Mouse (Mus musculus) kidney, adult 8-10 months (tissue): ENCODE results near the gene Prr15.

Experiments
- DNase-seq, 2 experiments: peaks; one replicate each; pipeline ENCODE4 v3.0.0; 2022

Prr15 gene

DNA sequence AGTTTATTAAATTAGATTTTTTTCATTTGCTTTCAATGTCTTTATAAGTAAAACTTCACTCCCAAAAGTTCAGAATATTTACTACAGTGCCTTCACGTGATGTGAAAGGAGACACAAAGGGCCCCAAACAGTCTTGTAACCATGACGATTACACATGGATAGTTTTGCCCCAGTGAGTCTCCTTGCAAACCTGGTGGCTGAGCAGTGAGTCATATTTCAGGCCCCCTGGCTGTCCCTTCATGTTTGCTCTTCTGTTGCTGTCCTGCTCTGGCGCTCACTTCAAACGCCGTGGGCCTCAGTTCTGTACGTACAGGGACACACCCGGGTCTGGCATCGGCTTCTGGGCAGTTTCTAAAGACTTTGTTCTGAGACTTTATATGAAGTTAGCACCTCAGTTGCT, 6.6 kb downstream of the Prr15 start:
- no peak for DNase-seq

DNA sequence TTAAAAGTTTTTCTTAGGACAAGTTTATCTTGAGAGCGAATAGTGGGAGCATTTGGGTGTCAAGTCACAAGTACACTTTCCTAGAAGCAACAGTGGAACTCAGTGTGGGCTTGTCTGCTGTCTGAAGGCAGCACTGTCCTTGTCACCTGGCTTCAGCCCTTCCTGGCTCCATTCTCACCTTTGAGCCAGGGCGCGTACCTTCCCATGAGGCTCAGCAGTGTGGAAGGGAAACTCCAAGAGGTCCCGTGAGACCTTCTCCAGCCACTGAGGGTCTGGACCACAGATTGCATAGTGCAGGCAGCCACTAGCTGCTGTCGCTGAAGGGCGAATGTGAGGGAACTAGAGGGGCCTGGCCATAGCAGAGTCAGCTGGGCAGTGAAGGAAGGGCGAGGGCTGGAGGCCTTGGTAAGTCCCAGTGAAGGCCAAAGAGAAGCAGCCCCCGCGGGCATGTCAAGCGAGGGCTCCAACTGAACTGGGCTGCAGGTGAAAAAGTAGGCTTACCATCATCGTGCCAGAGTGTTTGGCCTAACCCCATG, 7.5 kb downstream of the Prr15 start:
- no peak for DNase-seq

DNA sequence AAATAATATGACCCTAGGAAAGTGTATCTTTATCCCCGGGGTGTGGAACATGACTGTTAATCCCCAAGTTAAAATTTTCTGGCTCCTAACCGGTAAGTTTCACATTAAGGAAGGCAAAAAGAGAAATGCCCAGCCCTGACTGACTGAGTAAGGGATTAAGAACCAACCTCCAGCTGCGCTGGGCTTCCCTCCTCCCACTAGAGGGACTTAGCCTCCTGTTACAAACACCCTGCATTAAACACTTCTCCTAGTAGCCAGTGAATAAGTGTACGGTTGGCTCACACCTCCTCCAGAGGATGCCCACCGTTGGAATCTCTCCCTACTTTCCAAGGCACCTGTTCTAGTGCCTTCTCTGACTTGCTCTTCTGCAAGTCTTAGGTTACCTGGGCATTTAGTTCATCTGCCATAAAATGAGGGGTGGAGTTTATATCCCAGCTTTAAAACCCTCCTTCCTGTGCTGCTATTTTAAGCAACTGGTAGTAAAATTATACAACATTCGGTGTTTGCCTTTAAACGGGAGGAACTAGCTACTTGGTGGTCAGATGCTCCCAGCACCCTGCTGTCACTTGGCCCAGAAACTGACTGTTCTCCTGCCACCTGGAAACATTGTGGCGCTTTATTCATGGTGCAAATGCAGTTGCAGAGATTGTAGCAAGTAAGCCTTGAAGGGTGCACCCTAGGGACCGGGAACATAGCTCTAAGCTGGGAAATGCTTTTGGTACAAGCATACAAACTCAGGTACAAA, 8.2 kb downstream of the Prr15 start:
- peak; percentile 71 to 73 for DNase-seq

DNA sequence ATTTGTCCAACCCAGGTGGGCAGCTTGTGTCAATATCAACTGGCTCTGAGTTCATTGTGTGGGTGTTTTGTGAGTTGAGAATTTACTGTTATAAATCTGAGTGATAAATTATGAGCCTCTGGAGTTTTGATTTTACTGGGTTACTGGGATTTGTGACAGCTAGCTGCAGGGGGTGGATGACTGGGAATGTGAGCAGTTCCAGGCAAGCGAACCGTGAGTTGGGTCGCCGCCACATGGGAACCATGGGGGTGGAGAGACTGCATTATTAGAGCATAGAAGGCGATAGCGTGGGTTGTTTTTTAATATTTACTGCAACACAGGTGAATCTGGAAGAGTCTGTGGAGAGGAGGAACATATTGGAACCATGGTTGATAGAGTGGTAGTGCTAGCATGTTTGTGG, 11.7 kb downstream of the Prr15 start:
- no peak for DNase-seq

DNA sequence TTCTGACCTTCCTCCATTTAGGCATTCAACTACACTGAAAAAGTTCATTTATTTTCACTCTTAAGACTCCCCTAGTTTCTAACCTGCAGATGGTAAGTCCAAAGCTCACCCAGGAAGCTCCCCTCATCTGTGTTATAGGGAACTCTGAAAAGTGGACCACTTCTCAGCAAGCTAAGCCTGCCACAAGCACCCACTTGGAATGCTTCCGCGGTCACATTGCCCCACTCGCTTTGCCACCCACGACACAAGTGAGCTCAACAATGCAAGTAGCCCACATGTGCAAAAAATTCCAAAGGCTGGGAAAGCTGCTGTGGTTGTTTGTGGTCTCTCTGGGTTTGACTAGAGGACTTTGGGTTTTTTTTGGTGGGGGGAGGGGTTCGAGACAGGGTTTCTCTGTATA, 15.5 kb downstream of the Prr15 start:
- DNase-seq, result no peak

DNA sequence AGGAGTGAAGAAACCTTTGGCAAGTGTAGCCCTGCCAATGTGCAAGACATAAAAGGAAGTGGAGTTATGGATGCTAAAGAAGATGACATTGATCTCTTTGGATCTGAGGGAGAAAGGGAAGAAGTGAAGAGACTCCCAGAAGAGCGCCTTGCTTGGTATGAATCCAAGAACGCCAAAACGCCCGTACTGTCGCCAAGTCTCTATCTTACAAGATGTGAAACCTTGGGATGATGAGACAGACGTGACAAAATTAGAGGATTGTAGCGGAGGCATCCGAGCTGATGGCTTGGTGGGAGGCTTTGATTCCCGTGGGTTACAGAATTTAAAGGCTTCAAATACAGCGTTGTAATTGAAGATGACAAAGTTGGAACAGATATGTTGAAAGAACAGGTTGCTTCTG, 16.6 kb downstream of the Prr15 start:
- DNase-seq, result no peak

DNA sequence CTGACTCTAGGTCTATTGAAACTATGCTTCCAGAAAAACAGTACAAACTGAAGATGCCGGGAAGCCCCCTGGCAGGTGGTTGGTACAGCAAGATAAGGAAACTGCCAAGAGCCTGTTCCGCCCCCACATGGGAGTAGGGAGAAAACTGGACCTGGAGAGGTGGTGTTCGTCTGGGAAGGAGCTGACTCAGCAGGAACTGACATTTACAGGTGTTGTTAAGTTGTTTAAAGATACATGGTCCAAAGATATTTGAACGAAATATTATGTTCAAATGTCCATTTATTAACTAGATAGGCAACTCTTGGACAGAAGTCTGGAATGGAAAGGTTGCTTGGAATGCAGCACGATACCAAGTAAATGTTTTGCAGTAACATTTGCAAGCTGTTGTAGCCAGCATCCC, 26.2 kb downstream of the Prr15 start:
- no peak for DNase-seq

DNA sequence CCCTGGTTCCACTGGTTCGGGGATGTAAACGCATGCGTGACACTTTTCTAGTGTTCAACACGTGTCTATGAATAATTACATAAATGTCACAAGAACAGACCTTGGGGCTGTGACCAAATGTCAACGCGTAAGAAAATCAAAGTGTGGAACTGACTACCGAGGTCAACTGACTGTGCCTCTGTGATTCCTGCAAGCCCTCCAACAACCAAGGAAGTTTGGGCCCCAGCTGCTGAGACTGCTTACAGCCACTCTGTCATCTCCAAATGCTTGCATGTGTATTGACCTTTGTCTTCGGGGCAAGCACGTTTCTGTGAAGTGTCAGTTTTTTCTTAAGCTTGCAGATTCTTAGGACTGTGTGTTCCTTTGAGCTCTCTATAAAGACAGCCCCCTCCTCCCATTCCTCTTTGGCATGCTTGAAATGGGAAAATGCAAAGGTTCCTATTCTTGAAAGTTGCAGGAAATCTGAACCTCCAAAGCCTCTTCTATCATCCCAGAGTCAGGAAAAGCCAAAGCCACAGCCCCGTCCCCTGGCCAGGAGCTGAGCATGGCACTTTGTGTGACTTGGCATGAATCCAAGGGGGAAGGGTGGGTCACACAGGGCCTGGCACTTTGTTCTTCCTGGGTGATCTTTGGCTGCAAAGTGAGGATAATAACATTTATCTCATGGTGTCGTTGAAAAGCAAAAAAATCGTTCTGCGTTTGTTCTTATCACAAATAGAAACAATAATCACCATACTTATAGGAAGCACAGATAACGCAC, 27.5 kb downstream of the Prr15 start:
- DNase-seq, result peak in 1 of 2 experiments; percentile 52

DNA sequence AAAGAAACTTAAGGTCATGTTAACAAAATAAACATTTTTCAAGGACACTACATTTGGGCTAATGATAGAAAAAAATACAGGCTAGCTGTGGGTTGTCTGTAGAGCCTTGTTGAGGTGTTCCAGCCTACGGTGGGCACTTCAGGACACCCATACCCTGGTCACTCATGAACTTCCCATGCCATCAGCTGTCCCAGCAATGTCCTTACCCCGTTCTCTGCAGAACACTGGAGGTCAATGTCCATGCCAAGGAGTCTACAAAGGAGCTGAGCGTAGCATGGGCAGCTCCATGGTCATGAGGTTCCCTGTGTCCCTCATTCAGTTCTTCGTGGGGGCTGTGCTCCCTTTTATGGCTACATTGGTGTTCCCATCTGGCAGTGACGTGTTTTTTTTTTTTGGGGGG, 28.1 kb downstream of the Prr15 start:
- no peak for DNase-seq

DNA sequence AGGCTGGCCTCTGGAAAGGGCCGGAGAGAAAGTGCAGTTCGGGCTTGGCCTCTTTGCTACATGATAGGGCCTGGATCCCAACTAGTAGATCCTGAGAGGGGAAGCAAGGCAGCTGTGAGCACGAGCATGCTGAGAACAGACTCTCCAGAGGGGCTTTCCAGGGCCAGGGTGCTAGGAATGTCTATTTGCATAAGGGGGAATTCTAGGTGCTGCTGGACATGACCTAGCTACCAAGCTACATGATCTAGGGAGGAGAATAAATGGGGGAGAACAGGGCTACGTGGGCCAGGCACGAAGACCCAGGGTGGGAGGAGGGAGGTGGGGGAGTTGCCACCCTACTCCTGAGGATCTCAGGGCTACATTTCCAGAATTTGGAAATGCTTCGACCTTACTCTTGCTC, 30.0 kb downstream of the Prr15 start:
- DNase-seq, result no peak

DNA sequence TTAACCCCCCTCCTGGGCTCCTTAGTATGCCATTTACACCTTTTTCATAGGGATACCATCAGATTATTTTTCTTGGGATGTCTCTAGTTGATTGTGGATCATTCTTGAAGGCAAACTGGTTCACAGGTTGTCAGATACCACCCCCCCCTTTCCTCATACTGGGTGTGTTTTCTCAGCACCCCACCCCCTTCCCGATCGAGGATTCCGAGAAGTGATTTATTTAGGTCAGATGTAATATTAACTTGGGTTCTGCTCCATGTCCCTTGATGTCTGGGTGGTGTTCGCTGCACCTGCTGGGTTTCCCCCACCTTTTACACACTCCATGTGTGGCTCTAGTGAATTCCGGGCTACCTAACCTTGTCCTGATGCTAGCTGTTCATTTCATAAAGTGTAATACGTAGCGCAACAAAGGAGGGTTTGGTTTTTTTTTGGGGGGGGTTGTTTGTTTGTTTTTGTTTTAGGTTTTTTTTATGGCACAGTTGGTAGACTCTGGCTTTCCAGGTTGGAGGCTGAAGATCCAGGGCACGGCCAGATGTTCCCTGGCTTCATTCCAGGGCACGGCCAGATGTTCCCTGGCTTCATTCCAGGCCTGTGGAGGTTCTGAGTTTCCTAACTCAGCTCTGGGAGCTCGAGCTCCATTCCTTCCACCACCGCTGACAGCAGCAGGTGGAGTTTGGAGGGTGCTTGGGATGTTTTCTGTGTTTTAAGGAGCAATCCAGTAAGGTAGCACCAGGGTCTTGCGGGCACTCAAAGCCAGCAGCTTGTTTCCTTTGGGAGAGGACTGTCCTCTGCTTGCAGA, 37.1 kb downstream of the Prr15 start:
- DNase-seq, result peak in 1 of 2 experiments; percentile 26

DNA sequence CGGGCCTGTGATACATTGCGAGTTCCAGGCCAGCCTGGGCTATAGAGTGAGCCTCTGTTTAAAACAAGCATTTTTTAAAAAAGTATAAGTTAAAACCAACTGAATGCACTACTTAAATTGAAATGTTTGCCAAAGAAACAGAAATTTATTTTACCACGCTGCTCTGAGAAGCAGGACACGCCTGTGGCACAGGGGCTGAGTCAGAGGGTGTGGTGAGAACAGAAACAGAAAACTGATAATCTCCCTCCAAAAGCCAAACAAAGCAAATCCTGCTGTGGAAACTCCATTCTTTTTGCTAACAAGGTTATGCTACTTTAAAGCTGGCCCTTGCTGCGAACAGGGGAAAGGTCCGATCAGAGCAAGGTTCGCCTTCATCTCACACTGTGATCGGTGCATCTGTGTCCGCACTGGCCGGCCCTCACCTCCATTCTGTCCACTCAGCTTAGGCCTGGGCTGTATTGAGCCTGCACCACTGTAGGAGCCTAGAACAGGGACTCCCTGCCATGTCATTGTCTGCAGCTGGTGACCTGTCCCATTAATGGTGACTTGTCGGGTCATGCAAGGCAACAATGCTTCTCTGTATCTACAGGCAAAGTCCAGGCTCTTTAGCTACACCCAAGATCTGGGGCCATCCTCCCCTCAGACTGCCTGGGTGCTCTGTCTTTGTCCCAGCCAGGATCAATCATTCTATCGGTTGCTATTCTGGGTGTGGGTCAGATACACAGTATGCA, 38.9 kb downstream of the Prr15 start:
- DNase-seq, result no peak

DNA sequence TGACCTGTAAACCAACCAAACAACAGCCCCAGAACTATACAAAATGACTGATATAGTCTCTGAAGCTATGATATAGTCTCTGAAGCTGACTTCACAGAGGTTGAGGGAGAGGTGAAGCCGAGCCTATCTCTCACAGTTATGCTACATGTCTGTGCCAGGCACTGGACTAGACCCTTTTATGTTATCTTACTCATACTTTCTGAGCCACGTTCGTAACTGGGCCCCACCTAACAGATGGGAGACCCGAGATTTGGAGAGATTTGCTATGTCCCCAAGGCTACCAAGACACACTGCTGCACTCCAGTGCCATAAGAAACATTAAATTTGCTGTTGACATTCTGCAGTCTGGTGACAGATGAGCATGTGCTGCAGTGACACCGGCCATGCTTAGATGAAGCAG, 41.0 kb downstream of the Prr15 start:
- no peak for DNase-seq

DNA sequence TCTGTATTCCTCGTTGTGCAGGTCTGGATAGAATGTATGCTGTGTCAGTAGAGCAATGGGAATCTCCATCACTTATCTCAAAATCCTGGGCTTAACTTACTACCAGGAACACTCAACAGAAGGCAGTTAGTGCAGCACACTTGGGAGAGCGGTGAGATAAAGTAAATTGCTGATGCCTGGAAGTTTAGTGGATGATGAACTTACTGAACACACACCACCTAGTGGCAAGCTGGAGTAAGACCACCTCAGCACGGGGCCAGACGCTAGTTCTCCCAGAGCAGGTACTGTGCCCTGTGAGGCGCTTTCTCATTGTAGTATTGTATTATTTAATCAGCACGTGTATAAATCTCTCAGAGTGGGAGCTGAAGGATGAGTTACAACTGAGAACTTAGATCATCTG, 42.4 kb downstream of the Prr15 start:
- peak; percentile 28 to 63 for DNase-seq

DNA sequence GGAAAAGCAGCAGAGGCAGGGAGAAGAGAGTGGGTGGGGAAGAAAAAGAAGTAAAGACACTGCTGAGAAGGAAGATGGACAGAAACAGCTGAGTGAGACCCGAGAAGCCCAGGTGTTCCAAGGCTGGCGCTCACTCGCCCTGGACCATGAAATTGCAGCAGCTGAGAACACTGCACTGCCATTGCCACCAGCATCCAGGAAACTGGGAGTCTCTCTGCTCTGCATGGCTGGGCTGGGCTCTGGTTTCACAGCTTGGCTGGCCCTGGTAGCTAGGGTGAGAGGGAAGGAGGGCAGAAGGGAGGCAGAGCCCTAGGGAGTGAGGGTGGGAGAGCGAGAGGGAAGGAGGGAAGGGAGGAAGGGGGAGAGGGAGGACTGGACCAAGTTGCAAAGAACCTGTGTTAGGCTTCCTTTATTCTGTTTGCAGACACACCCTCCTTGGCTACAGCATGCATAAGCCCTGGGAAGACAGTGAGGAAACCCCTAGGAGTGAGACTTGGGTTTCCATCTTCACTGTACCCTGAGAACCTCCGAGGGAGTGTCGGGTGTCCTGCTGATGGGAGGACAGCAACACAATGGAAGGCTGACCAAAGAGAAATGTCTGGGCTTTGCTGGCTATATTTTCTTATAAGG, 44.4 kb downstream of the Prr15 start:
- no peak for DNase-seq

DNA sequence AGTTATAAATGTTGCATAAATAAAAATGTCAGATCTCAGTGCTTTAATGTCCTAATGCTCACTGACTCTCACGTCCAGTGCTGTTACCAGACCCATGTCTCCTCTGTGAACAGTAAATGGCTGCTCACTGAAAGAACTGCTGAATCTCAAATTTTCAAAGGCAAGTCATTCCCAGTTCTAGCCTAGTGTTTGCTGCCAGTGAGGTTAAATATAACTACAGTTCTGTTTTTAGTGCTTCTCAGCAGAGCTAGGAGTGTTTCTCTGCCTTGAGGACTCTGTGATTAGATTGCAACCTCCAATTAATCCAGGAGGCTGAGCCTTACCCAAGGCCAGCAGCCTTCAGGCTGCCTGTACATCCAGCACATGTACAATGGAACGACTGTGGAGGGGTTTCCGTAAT, 46.2 kb downstream of the Prr15 start:
- DNase-seq, result no peak

DNA sequence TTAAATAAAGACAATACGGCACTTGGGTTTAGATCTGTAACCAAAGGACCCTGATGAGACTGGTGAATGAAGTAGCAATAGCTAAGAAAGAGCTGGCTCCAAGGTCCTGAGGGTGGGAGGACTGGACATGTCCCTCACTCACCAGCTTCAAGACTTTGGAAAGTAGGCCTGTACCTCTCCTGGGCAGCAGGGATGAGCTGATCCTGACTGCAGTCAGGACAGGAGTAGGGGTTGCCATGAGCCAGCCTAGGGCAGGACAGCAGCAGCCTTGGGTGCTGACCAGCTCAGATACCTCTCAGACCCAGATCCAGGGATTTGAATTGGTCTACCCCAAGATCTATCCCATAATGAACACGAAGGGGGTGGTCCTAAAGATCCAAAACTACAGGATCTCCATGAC, 53.7 kb downstream of the Prr15 start:
- DNase-seq, result no peak
